Mouse (Mus musculus) heart, embryonic 10.5 days (tissue): ENCODE data around the gene Gtf3c5. TPM values are rescaled to one million over a fixed set of nuclear protein-coding genes. Genes with fewer than 3 reads are reported as not detected.
A peak's percentile ranks its signal among the peaks of the same experiment; 100 is the strongest.

ENCODE experiments used
- DNase-seq: peaks from one replicate; pipeline ENCODE4 v3.0.0-alpha.2; 2017; ENCODE audit warnings: low spot score
- H3K27ac ChIP-seq: fragments of 300-500 bp; sonication (generic); 2 replicates; pipeline ENCODE4 v1.5.1; 2016; ENCODE audit warnings: mild to moderate bottlenecking
- H3K27me3 ChIP-seq: fragments of 300-500 bp; sonication (generic); 2 replicates; pipeline ENCODE4 v1.6.1; 2016; ENCODE audit warnings: mild to moderate bottlenecking; ENCODE audit not compliant: poor library complexity, insufficient read depth, severe bottlenecking
- H3K36me3 ChIP-seq: fragments of 300-500 bp; sonication (generic); 2 replicates; pipeline ENCODE4 v1.6.1; 2016; ENCODE audit warnings: mild to moderate bottlenecking, moderate library complexity
- H3K4me1 ChIP-seq: fragments of 300-500 bp; sonication (generic); 2 replicates; pipeline ENCODE4 v1.6.1; 2016; ENCODE audit warnings: mild to moderate bottlenecking
- H3K4me3 ChIP-seq: fragments of 300-500 bp; sonication (generic); 2 replicates; pipeline ENCODE4 v1.5.1; 2016; ENCODE audit warnings: mild to moderate bottlenecking, moderate library complexity
- H3K9me3 ChIP-seq: fragments of 300-500 bp; sonication (generic); 2 replicates; pipeline ENCODE4 v1.6.1; 2016; ENCODE audit warnings: mild to moderate bottlenecking, moderate library complexity
- WGBS: fragments of 180-500 bp; shearing (Covaris S2); methylation state at CpG from one replicate; pipeline ENCODE4 v1.1.7; 2016; 5-methylcytosine and 5-hydroxymethylcytosine counted together
- polyA plus RNA-seq: library from polyadenylated mRNA; unstranded; fragments of >200 nt; fragmentation: Nextera tagmentation; extraction: Ambion mirVana; gene quantifications from 2 replicates; pipeline ENCODE4 v1.2.1, GENCODE M21; 2016

Gtf3c5 gene
- polyA plus RNA-seq, 1 experiment from 2014 or later, result 45.2 TPM

DNA sequence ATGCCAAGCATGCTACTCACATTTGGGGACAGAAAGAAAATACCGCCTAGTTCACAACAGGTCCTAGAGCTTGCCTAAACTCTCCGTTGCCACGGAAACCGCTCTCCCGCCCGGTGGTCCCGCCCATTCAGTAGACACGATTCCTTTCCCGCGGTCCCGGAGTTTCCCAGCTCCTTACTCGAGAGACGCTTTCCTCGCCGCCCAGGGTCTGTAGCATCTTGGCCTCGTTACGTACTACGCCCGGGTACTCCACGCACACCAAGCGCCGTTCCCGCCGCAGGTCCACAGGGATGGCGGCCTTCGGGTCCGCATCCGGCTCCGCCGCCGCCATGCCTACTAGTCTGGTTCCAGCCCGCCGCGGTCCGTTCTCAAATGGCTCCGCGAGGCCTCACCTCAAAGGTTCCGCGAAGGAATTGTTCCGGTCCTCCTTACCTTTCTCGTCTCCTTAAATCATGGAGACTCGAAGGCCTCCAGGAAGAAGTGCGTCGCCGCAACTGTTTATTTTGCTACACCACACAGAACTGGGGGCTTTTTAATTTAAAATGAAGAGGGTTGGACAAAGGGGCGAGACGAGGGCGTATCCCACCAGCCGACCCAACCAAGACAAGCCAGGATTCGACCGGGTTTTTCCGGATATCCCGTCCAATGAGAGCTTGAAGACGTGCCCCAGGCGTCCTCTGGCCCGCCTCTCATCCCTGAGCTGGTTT lies 751 bp downstream of the Gtf3c5 start:
- peak; percentile 95 for DNase-seq
- H3K9me3 ChIP-seq, result no peaks in the 10 kb centered on the region
- under 1% methylated on average over 56 of the region's 56 CpGs for WGBS
- peaks cover 32% of the 10 kb centered on the region for H3K36me3 ChIP-seq
- H3K27me3 ChIP-seq, result 0 out of 2 replicates have a peak, but pooled peaks cover 6% of the 10 kb centered on the region
- H3K4me3 ChIP-seq, result peak overlapping the region; percentile 88
- peak overlapping the region; percentile 95 for H3K27ac ChIP-seq
- H3K4me1 ChIP-seq, result peaks cover 15% of the 10 kb centered on the region; the same call in 1 of the 2 replicates

DNA sequence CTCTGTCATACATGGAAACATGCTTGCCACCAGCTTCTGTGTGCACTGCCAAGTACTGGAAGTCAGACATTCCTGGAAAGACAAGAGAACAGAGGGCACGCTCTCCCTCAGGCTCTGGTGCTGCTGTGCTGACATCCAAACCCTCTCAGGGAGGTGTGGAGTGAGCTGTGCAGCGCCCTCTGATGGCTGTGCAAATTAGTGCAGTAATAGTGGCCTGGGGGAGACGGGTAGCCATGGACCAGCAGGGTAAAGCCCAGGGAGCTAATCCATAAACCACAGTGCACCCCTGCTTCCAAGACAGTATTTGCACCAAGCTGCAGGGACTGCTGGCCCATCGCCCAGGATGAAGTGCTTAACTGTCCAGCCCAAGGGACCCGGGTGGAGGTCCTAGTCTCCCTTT lies 5.5 kb downstream of the Gtf3c5 start:
- WGBS, result 76% methylated on average over 5 of the region's 5 CpGs
- DNase-seq, result no peak
- Histone ChIP-seq H3K9me3 (no peaks in the 10 kb centered on the region), H3K4me3 (no peak overlapping the region), H3K36me3 (peaks cover 78% of the 10 kb centered on the region), H3K4me1 (0 out of 2 replicates have a peak, but pooled peaks cover 8% of the 10 kb centered on the region), H3K27me3 (no peaks in the 10 kb centered on the region), H3K27ac (no peak overlapping the region)

DNA sequence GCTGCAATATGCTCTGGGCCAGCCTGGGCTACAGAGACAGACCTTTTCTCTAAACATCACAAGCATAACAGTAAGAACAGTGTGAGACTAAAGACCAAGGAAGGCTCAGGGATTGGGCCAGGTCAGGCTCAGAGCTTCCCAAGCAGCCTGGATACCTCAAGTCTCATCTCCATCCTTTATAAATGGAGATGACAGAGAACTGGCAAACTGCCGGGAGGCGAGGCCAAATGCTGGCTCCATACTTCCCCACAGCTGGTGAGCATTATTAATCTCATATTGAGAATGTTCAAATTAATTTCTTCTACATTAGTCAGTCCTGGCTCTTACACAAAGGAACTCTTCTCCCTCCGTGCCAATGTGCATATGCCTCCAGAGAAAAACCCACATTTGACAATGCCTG lies 6.7 kb downstream of the Gtf3c5 start:
- no peaks in the 10 kb centered on the region for H3K27me3 ChIP-seq
- H3K4me3 ChIP-seq, result no peak overlapping the region
- WGBS, result 94% methylated on average over 3 of the region's 3 CpGs
- H3K36me3 ChIP-seq, result peaks cover 90% of the 10 kb centered on the region
- no peaks in the 10 kb centered on the region for H3K9me3 ChIP-seq
- H3K4me1 ChIP-seq, result 0 out of 2 replicates have a peak, but pooled peaks cover 3% of the 10 kb centered on the region
- DNase-seq, result no peak
- H3K27ac ChIP-seq, result no peak overlapping the region

DNA sequence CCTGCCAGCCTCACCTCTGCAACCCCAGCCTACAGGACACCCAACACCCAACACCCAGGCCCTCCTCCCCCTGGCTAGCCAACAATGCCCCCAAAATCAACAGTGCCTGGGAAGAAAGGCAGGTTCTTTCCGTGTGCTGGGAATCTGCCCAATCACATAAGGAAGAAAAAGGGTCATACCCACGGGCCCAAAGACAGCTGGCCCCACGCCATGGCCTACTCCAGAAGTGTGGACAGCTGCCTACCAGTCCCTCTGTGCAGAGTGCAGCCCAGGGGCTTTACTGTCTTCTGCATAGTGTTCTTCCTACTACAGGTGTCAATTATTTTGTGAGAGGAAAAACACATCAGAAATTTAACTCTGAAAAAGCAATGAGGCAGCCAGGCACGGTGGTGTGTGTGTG lies 8.2 kb downstream of the Gtf3c5 start:
- 86% methylated on average over 4 of the region's 4 CpGs for WGBS
- no peak for DNase-seq
- H3K36me3 ChIP-seq, result peaks cover 96% of the 10 kb centered on the region

DNA sequence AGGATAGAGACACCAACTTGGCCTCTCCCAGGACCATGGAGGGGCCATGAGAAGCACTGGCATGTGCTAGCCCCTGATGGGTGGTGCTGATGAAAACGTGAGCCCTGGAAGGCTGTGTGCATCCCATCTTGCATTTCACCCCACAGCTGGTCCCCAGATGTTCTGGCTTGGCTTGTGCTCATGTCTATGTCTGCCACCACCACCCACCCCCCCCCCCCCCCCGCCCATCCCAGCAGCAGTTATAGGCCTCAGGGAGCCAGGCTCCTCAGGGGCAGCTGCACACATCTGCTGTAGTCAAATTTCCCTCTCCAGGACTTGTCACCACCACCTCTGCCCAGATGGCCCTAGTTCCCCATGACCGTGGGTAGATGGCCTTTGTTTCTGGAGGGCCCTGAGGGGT lies 13.6 kb downstream of the Gtf3c5 start:
- Histone ChIP-seq H3K4me3 (no peak overlapping the region), H3K27me3 (no peaks in the 10 kb centered on the region), H3K36me3 (peaks cover 96% of the 10 kb centered on the region), H3K27ac (no peak overlapping the region), H3K4me1 (no peaks in the 10 kb centered on the region), H3K9me3 (no peaks in the 10 kb centered on the region)
- no peak for DNase-seq
- WGBS, result 73% methylated on average over 2 of the region's 3 CpGs

More for the DNA sequence above, 8.2 kb downstream of the Gtf3c5 start:
- no peaks in the 10 kb centered on the region for H3K4me1 ChIP-seq
- no peaks in the 10 kb centered on the region for H3K27me3 ChIP-seq
- no peak overlapping the region for H3K4me3 ChIP-seq
- no peaks in the 10 kb centered on the region for H3K9me3 ChIP-seq
- no peak overlapping the region for H3K27ac ChIP-seq

DNA sequence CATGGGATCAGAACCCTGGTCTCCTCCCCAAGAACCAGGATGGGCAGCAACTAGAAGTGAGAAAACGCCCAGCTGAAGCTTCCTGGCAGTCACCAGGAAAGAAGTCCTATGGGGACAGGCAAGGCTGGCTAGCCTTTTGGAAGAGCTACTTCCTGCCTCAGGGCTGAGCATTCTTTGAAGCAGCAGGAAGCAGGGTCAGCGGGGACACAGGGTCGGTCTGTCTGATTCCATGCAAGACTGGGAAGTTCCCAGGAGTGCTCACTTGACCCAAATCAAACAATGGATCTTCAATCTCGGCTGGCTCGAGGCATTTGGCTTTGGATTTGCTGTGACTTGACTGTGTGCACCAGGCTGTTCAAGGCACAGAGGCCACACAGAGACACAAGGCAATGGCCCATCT lies 17.0 kb downstream of the Gtf3c5 start:
- Histone ChIP-seq H3K9me3 (no peaks in the 10 kb centered on the region), H3K4me1 (no peaks in the 10 kb centered on the region), H3K4me3 (no peak overlapping the region), H3K27me3 (peaks cover 2% of the 10 kb centered on the region; the same call in 1 of the 2 replicates), H3K36me3 (peaks cover 66% of the 10 kb centered on the region), H3K27ac (peak overlapping the region; percentile 42; the same call in 1 of the 2 replicates)
- no peak for DNase-seq
- WGBS, result 67% methylated on average over 5 of the region's 5 CpGs

DNA sequence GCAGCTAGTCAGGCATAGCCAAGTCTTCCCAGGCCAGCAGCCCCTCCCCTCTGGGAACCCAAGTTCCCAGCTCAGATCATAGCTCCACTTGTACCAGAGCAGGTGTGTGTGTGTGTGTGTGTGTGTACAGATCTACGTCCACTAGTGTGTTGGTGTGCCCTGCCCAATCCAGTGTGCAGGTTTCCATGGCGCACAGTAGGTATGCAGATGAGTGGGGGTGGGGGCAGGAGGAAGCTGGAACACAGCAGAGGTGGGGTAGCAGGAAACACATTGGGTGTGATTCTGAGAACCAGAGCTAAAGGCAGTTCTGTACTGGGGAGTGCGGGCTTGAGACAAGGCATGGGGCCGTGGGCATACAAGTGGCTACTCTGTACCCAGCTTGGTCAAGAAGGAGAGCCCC lies 19.2 kb downstream of the Gtf3c5 start:
- Histone ChIP-seq H3K36me3 (peaks cover 45% of the 10 kb centered on the region), H3K4me3 (no peak overlapping the region), H3K4me1 (no peaks in the 10 kb centered on the region), H3K27ac (no peak overlapping the region), H3K9me3 (no peaks in the 10 kb centered on the region), H3K27me3 (peaks cover 7% of the 10 kb centered on the region; the same call in 1 of the 2 replicates)
- DNase-seq, result no peak
- 89% methylated on average over 4 of the region's 4 CpGs for WGBS

DNA sequence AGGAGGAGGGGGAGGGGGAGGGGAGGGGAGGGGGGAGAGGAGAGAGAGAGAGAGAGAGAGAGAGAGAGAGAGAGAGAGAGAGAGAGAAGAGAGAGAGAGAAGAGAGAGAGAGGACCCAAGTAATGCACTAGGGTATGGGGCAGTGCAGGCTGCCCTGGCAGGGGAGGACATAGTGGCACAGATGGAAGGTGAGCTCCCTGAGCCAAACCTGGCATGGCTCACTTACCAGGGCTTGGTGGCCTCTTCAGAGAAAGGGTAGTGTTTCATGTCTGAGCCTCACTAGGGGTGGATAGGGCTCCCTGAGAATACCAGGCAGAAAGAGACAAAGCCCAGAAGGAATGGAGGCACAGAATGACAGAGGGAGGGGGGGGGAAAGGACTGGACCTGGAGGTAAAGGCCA lies 19.7 kb downstream of the Gtf3c5 start:
- no peak for DNase-seq
- no peaks in the 10 kb centered on the region for H3K9me3 ChIP-seq
- H3K36me3 ChIP-seq, result peaks cover 40% of the 10 kb centered on the region
- no peak overlapping the region for H3K4me3 ChIP-seq
- H3K27me3 ChIP-seq, result peaks cover 7% of the 10 kb centered on the region; the same call in 1 of the 2 replicates
- no peak overlapping the region for H3K27ac ChIP-seq
- no peaks in the 10 kb centered on the region for H3K4me1 ChIP-seq

DNA sequence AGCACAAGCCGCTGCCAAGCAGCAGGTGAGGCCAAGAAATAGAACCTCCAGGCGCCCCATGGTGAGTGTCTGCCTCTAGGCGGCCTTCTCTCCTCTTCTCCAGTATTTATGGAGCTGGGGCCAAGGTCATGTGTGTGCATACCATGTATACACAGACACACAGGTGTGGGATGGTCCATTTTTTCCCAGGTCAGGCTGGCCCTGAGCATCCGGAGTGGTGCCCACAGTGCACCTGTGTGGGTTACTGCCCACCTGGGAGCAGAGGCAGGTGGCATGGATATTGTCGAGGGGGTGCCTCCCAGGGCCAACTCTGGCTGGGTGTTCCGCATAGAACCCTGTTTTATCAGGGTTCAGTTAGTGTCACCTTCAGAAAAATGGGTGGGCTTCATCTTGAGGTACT lies 20.2 kb downstream of the Gtf3c5 start, which contains the start of gene Cel:
Gene Cel, minus strand, starts transcription at position 101 of the 400 bp plus-strand sequence.
- H3K4me1 ChIP-seq, result no peaks in the 10 kb centered on the region
- H3K4me3 ChIP-seq, result no peak within 1 kb of the TSS
- peaks cover 34% of the 10 kb centered on the region for H3K36me3 ChIP-seq
- no peak for DNase-seq
- no peak within 1 kb of the TSS for H3K27ac ChIP-seq
- peaks cover 8% of the 10 kb centered on the region; the same call in 1 of the 2 replicates for H3K27me3 ChIP-seq
- WGBS, result 62% methylated on average over 6 of the region's 6 CpGs
- H3K9me3 ChIP-seq, result no peaks in the 10 kb centered on the region

DNA sequence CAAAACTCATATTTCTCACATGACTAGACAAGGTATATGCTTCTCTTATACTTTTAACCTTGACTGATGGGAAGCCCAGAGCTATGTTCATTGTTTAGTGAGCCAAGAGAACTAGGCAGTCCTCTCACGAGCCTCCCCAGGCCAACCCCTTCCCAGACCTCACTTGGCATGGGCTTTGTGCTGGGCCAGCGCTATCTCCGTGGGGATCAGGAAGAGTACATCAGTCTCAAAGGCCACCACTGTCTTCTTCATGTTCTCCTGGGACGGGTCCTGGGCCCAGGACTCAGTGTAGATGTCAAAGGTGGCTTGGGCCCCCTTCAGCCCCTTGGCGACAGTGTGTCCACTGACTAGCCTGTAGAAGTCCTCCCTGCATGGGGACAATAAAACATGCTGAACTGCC lies 26.1 kb downstream of the Gtf3c5 start:
- peaks cover 11% of the 10 kb centered on the region; the same call in 1 of the 2 replicates for H3K27me3 ChIP-seq
- no peak for DNase-seq
- no peak overlapping the region for H3K27ac ChIP-seq
- H3K9me3 ChIP-seq, result no peaks in the 10 kb centered on the region
- 78% methylated on average over 5 of the region's 5 CpGs for WGBS
- no peak overlapping the region for H3K4me3 ChIP-seq
- peaks cover 13% of the 10 kb centered on the region for H3K36me3 ChIP-seq
- H3K4me1 ChIP-seq, result no peaks in the 10 kb centered on the region

DNA sequence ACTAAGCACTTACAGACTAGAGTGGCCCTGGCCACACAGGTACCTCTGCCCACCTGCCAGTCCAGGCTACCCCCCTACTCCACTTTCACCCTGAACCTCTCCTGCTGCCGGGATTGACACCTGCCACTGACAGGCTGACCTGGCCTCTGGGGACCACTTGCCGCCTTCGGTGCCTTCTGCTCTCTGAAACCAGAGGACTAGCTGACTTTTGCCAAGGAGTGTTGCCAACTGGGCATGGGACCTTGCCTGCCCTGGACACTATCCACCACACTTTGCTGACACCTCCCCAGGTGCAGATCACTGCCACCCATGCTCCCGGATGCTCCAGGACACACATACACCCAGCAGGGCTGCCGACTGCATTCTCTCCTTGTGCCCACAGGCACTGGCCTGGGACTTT lies 31.2 kb downstream of the Gtf3c5 start:
- no peak for DNase-seq
- H3K36me3 ChIP-seq, result peaks cover 58% of the 10 kb centered on the region
- peaks cover 7% of the 10 kb centered on the region for H3K4me1 ChIP-seq
- no peaks in the 10 kb centered on the region for H3K9me3 ChIP-seq
- no peak overlapping the region for H3K27ac ChIP-seq
- whole genome bisulfite sequencing, result 93% methylated on average over 5 of the region's 5 CpGs
- no peak overlapping the region for H3K4me3 ChIP-seq
- H3K27me3 ChIP-seq, result no peaks in the 10 kb centered on the region

DNA sequence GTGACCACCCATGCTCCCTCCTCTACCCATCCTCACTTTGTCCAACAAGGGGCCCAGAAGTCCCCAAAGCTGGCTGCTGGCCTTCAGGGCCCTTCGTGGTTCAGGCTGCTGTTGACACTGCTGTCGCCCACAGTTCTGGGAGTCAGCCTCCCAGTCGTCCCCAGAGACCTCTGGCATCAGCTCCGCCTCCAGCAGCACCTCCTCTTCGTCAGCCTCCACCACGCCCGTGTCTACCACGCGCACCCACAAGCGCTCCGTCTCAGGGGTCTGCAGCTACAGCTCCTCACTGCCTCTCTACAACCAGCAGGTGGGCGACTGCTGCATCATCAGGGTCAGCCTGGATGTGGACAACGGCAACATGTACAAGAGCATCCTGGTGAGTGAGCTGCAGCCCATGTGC lies 34.4 kb downstream of the Gtf3c5 start:
- WGBS, result 84% methylated on average over 13 of the region's 13 CpGs
- no peak overlapping the region for H3K4me3 ChIP-seq
- H3K27me3 ChIP-seq, result no peaks in the 10 kb centered on the region
- DNase-seq, result no peak
- peaks cover 13% of the 10 kb centered on the region for H3K4me1 ChIP-seq
- no peak overlapping the region for H3K27ac ChIP-seq
- H3K36me3 ChIP-seq, result peaks cover 85% of the 10 kb centered on the region
- H3K9me3 ChIP-seq, result no peaks in the 10 kb centered on the region

DNA sequence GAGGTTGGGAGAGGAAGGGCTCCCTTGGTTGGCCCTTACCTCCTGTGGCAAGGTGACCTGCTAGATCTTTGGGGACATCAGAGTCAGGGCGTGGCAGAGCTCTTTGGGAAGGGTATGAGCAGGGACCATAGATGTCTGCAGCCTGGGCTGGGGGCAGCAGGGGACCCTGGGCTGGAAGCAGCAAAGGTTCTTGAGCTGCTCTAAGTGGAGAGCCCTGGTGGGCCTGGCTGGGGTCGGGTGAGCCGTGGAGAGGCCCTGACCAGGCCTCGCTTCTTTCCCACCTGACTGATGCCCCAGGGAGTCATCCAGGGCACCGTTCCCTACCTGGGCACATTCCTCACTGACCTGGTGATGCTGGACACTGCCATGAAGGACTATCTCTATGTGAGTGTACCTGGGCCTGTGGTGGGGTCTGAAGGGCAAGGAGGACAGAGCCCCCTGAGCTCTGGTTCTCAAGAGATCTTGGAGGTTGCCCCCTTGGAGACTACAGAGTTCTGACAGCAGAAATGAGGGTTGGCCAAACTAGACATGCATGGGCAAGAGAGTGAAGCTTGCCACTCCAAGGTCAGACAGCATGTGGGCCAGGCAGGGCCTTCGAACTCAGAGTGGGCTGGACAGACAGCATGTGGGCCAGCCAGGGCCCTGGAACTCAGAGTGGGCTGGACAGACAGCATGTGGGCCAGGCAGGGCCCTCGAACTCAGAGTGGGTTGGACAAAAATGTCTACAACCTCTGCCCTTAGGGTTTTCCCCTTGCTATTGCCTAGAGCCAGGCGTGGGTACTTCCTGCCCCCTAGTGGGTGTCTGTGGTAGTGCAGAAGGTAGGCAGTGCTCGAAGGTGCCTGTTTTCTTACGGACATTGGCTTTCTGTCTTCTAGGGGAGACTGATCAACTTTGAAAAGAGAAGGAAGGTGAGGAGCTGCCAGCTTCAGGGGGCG lies 36.0 kb downstream of the Gtf3c5 start:
- Histone ChIP-seq H3K36me3 (peaks cover 91% of the 10 kb centered on the region), H3K4me3 (no peak overlapping the region), H3K4me1 (peaks cover 13% of the 10 kb centered on the region), H3K27ac (0 out of 2 replicates have a peak overlapping the region, but pooled peaks have one; percentile 23), H3K27me3 (peaks cover 5% of the 10 kb centered on the region; the same call in 1 of the 2 replicates), H3K9me3 (no peaks in the 10 kb centered on the region)
- DNase-seq, result peak; percentile 87
- 49% methylated on average over 11 of the region's 11 CpGs for WGBS
